Comparison of ENCODE assay signal across 14 mouse cellular contexts in genomic region chr7:144936311-144936880, GRCm38 (mm10). TPM values are rescaled to one million over a fixed set of nuclear protein-coding genes. Genes with fewer than 3 reads are reported as not detected.
DNase-seq lines count a peak whose midpoint lies in the region; ATAC-seq and TF ChIP-seq lines count a peak whose summit lies in the region.
"Had no signal": no experiment of that assay in that cellular context is flagged by ENCODE, and none has a peak within 500 bp of the region (broad histone marks: within the 10 kb centered on the region; RNA-seq: fewer than 3 reads in every experiment).

No protein-coding gene starts in this region.

- no peak overlapping the region for H3K9ac ChIP-seq in neural tube, embryonic 12.5 days
- no peak overlapping the region for H3K9ac ChIP-seq in neural tube, embryonic 15.5 days (replicated peaks)
- no peak overlapping the region for H3K9ac ChIP-seq in hindbrain, postnatal 0 days (replicated peaks; ENCODE audit: low read length)
- H3K9ac ChIP-seq: liver, embryonic 12.5 days had no signal

- ATAC-seq in neural tube, embryonic 12.5 days (ENCODE audit: low FRiP score, low read depth) = no peak
- ATAC-seq in neural tube, embryonic 15.5 days (ENCODE audit: low FRiP score) = no peak
- ATAC-seq in hindbrain, postnatal 0 days = no peak
- ATAC-seq: liver, embryonic 12.5 days had no signal

- H3K4me1 ChIP-seq in heart, embryonic 10.5 days = peaks cover 33% of the 10 kb centered on the region
- H3K4me1 ChIP-seq in neural tube, embryonic 12.5 days = peaks cover 41% of the 10 kb centered on the region
- H3K4me1 ChIP-seq in neural tube, embryonic 15.5 days = peaks cover 55% of the 10 kb centered on the region
- peaks cover 22% of the 10 kb centered on the region for H3K4me1 ChIP-seq in hindbrain, postnatal 0 days (ENCODE audit: insufficient read depth, low read length)

- 0 out of 2 replicates have a peak overlapping the region, but pooled peaks have one; percentile 9 for H3K27ac ChIP-seq in heart, embryonic 10.5 days
- H3K27ac ChIP-seq in neural tube, embryonic 12.5 days = no peak overlapping the region
- H3K27ac ChIP-seq in neural tube, embryonic 15.5 days (replicated peaks) = no peak overlapping the region
- no peak overlapping the region for H3K27ac ChIP-seq in hindbrain, postnatal 0 days
- H3K27ac ChIP-seq: liver, embryonic 12.5 days had no signal

- no peak overlapping the region for H3K4me3 ChIP-seq in heart, embryonic 10.5 days
- no peak overlapping the region for H3K4me3 ChIP-seq in neural tube, embryonic 12.5 days
- H3K4me3 ChIP-seq in neural tube, embryonic 15.5 days (replicated peaks) = no peak overlapping the region
- no peak overlapping the region for H3K4me3 ChIP-seq in hindbrain, postnatal 0 days (ENCODE audit: low read length)
- H3K4me3 ChIP-seq: erythroblast, embryonic 14.5 days; liver, embryonic 12.5 days had no signal

- H3K9me3 ChIP-seq in heart, embryonic 10.5 days = no peaks in the 10 kb centered on the region
- H3K9me3 ChIP-seq in neural tube, embryonic 12.5 days = no peaks in the 10 kb centered on the region
- no peaks in the 10 kb centered on the region for H3K9me3 ChIP-seq in neural tube, embryonic 15.5 days (replicated peaks)
- no peaks in the 10 kb centered on the region for H3K9me3 ChIP-seq in hindbrain, postnatal 0 days (ENCODE audit: low read length)
- H3K9me3 ChIP-seq: liver, embryonic 12.5 days had no signal

- WGBS in heart, embryonic 10.5 days = 85% methylated on average over 4 of the region's 4 CpGs
- 84% methylated on average over 4 of the region's 4 CpGs for WGBS in neural tube, embryonic 12.5 days
- WGBS in neural tube, embryonic 15.5 days = 84% methylated on average over 4 of the region's 4 CpGs
- 83% methylated on average over 4 of the region's 4 CpGs for WGBS in hindbrain, postnatal 0 days

- no peak for DNase-seq in heart, embryonic 10.5 days (ENCODE audit: low spot score)
- no peak for DNase-seq in heart, adult 18-20 months
- DNase-seq in hindbrain, postnatal 0 days (ENCODE audit: low spot score) = no peak
- DNase-seq in right cerebral cortex, postnatal 4 days = no peak
- DNase-seq in adrenal gland, postnatal 10 days = no peak
- DNase-seq: thymus, adult 2 months had no signal

- H3K4me2 ChIP-seq in neural tube, embryonic 12.5 days (replicated peaks) = peak overlapping the region; percentile 80; the same call in 1 of the 2 replicates
- no peak overlapping the region for H3K4me2 ChIP-seq in neural tube, embryonic 15.5 days
- H3K4me2 ChIP-seq in hindbrain, postnatal 0 days (ENCODE audit: low read depth, low read length) = peak overlapping the region; percentile 72

- no peaks in the 10 kb centered on the region for H3K27me3 ChIP-seq in heart, embryonic 10.5 days (ENCODE audit: insufficient read depth, poor library complexity, severe bottlenecking)
- peaks cover 11% of the 10 kb centered on the region; the same call in 1 of the 2 replicates for H3K27me3 ChIP-seq in neural tube, embryonic 12.5 days (replicated peaks)
- H3K27me3 ChIP-seq in neural tube, embryonic 15.5 days (replicated peaks) = peaks cover 29% of the 10 kb centered on the region
- H3K27me3 ChIP-seq in hindbrain, postnatal 0 days (ENCODE audit: insufficient read depth, low read length) = 0 out of 2 replicates have a peak, but pooled peaks cover 3% of the 10 kb centered on the region

- peaks cover 61% of the 10 kb centered on the region for H3K36me3 ChIP-seq in heart, embryonic 10.5 days
- H3K36me3 ChIP-seq in neural tube, embryonic 12.5 days = peaks cover 37% of the 10 kb centered on the region
- H3K36me3 ChIP-seq in neural tube, embryonic 15.5 days = no peaks in the 10 kb centered on the region
- peaks cover 12% of the 10 kb centered on the region for H3K36me3 ChIP-seq in hindbrain, postnatal 0 days (ENCODE audit: insufficient read depth, low read length)

- no peak for TF ChIP-seq CTCF in hindbrain, postnatal 0 days (IDR thresholded peaks at IDR 0.05; ENCODE audit: low read depth)

RNA-seq across cellular contexts. Expression of gene Ccnd1, which starts 3.3 kb away (rescaled TPM):
- 92.1 and 96.5 TPM in 2 replicates for polyA plus RNA-seq in heart, embryonic 10.5 days (2016; fragmentation: Nextera tagmentation; extraction: Ambion mirVana)
- 10 to 100 TPM; 38.3 to 62.8 TPM for total RNA-seq in heart, adult 18-20 months (2021)
- 140 and 159 TPM in 2 replicates for polyA plus RNA-seq in neural tube, embryonic 12.5 days (2016; fragmentation: Nextera tagmentation; extraction: Ambion mirVana)
- polyA plus RNA-seq in neural tube, embryonic 15.5 days (2015; fragmentation: Nextera tagmentation; extraction: Ambion mirVana) = 19.2 and 27.4 TPM in 2 replicates
- total RNA-seq in hindbrain, postnatal 0 days (2014; rRNA removed) = 49.7 and 67.8 TPM in 2 replicates
- polyA plus RNA-seq in hindbrain, postnatal 0 days (2015; fragmentation: Nextera tagmentation; extraction: Ambion mirVana) = 37.6 and 42.8 TPM in 2 replicates
- 10 to 100 TPM; 72.7 to 80.8 TPM for total RNA-seq in adrenal gland, postnatal 10 days (2021)

RNA-seq across cellular contexts. Expression of gene LTO1, which starts 21.5 kb away (rescaled TPM):
- polyA plus RNA-seq in heart, embryonic 10.5 days (2016; fragmentation: Nextera tagmentation; extraction: Ambion mirVana) = 23.3 and 26.0 TPM in 2 replicates
- total RNA-seq in heart, adult 18-20 months (2021) = 10 to 100 TPM; 18.1 to 18.3 TPM
- polyA plus RNA-seq in neural tube, embryonic 12.5 days (2016; fragmentation: Nextera tagmentation; extraction: Ambion mirVana) = 34.6 and 36.7 TPM in 2 replicates
- 32.6 and 32.8 TPM in 2 replicates for polyA plus RNA-seq in neural tube, embryonic 15.5 days (2015; fragmentation: Nextera tagmentation; extraction: Ambion mirVana)
- 22.6 and 25.9 TPM in 2 replicates for total RNA-seq in hindbrain, postnatal 0 days (2014; rRNA removed)
- polyA plus RNA-seq in hindbrain, postnatal 0 days (2015; fragmentation: Nextera tagmentation; extraction: Ambion mirVana) = 19.3 and 22.4 TPM in 2 replicates
- total RNA-seq in adrenal gland, postnatal 10 days (2021) = 10 to 100 TPM; 25.6 to 26.2 TPM

RNA-seq across cellular contexts. Expression of gene Fgf15, which starts 40.1 kb away (rescaled TPM):
- 0.41 and 1.5 TPM in 2 replicates for polyA plus RNA-seq in heart, embryonic 10.5 days (2016; fragmentation: Nextera tagmentation; extraction: Ambion mirVana)
- total RNA-seq in heart, adult 18-20 months (2021) = not detected
- polyA plus RNA-seq in neural tube, embryonic 12.5 days (2016; fragmentation: Nextera tagmentation; extraction: Ambion mirVana) = 48.1 and 59.1 TPM in 2 replicates
- polyA plus RNA-seq in neural tube, embryonic 15.5 days (2015; fragmentation: Nextera tagmentation; extraction: Ambion mirVana) = 5.4 and 7.8 TPM in 2 replicates
- total RNA-seq in hindbrain, postnatal 0 days (2014; rRNA removed) = 9.9 and 11.3 TPM in 2 replicates
- 9.1 and 9.4 TPM in 2 replicates for polyA plus RNA-seq in hindbrain, postnatal 0 days (2015; fragmentation: Nextera tagmentation; extraction: Ambion mirVana)
- not detected for total RNA-seq in adrenal gland, postnatal 10 days (2021)
- total RNA-seq: adrenal gland, postnatal 25 days; gastrocnemius, postnatal 14 days; neutrophil, adult 5-6 weeks had no signal
- polyA plus RNA-seq: erythroblast, embryonic 14.5 days; heart, postnatal 0 days; liver, embryonic 12.5 days had no signal
